Mouse (Mus musculus) midbrain, embryonic 15.5 days (tissue): Measurements from ENCODE around the gene 3110082J24Rik. TPM values are rescaled to one million over a fixed set of nuclear protein-coding genes. Genes with fewer than 3 reads are reported as not detected.
"Not testable (repeated sequence)": the region's sequence is repeated elsewhere in the genome, so short reads cannot be mapped to it uniquely, and the experiment has no call there.

Experiments used
- ATAC-seq: fragments of 200-750 bp; cut with Nextera tagmentation; replicated peaks from 2 replicates; pipeline ENCODE4 v1.8.0; 2017; ENCODE audit warnings: moderate TSS enrichment
- H3K27ac ChIP-seq: fragments of 300-500 bp; sonication (generic); 2 replicates; pipeline ENCODE4 v1.5.1; 2015; ENCODE audit warnings: mild to moderate bottlenecking, inconsistent platforms
- H3K27me3 ChIP-seq: fragments of 300-500 bp; sonication (generic); replicated peaks from 2 replicates; pipeline ENCODE4 v1.6.1; 2015; ENCODE audit warnings: inconsistent platforms
- H3K36me3 ChIP-seq: fragments of 300-500 bp; sonication (generic); replicated peaks from 2 replicates; pipeline ENCODE4 v1.6.1; 2015; ENCODE audit warnings: inconsistent platforms
- H3K4me1 ChIP-seq: fragments of 300-500 bp; sonication (generic); 2 replicates; pipeline ENCODE4 v1.6.1; 2015; ENCODE audit warnings: inconsistent platforms
- H3K4me2 ChIP-seq: fragments of 300-500 bp; sonication (generic); 2 replicates; pipeline ENCODE4 v1.6.1; 2015; ENCODE audit warnings: inconsistent platforms, mild to moderate bottlenecking, moderate library complexity
- H3K4me3 ChIP-seq: fragments of 300-500 bp; sonication (generic); 2 replicates; pipeline ENCODE4 v1.5.1; 2015; ENCODE audit warnings: mild to moderate bottlenecking, inconsistent platforms
- H3K9ac ChIP-seq: fragments of 300-500 bp; sonication (generic); 2 replicates; pipeline ENCODE4 v1.6.1; 2015; ENCODE audit warnings: mild to moderate bottlenecking, inconsistent platforms
- H3K9me3 ChIP-seq: fragments of 300-500 bp; sonication (generic); 2 replicates; pipeline ENCODE4 v1.6.1; 2016; ENCODE audit warnings: inconsistent platforms
- WGBS: fragments of 180-500 bp; shearing (Covaris S2); methylation state at CpG from one replicate; pipeline ENCODE4 v1.1.7; 2015; ENCODE audit warnings: mixed read lengths; 5-methylcytosine and 5-hydroxymethylcytosine counted together
- polyA plus RNA-seq: library from polyadenylated mRNA; unstranded; fragments of >200 nt; fragmentation: Nextera tagmentation; extraction: Ambion mirVana; gene quantifications from 2 replicates; pipeline ENCODE4 v1.2.1, GENCODE M21; 2015

3110082J24Rik gene
- polyA plus RNA-seq, 1 experiment from 2014 or later, result 3.9 TPM

- WGBS, result 1% methylated on average over 12 of the region's 12 CpGs
- no peaks in the 10 kb centered on the region for H3K9me3 ChIP-seq
- no peaks in the 10 kb centered on the region for H3K36me3 ChIP-seq
- no peak for ATAC-seq
- no peak overlapping the region for H3K9ac ChIP-seq
- no peaks in the 10 kb centered on the region for H3K27me3 ChIP-seq
- H3K4me1 ChIP-seq, result peaks cover 44% of the 10 kb centered on the region
- peak overlapping the region; percentile 99 for H3K4me2 ChIP-seq
- no peak overlapping the region for H3K27ac ChIP-seq
- H3K4me3 ChIP-seq, result peak overlapping the region; percentile 64
Measured at GRCm38 (mm10) chr5:30104339-30104738, 1.5 kb downstream of the 3110082J24Rik start.

- H3K4me1 ChIP-seq, result peaks cover 43% of the 10 kb centered on the region
- no peaks in the 10 kb centered on the region for H3K36me3 ChIP-seq
- no peaks in the 10 kb centered on the region for H3K27me3 ChIP-seq
- WGBS, result 85% methylated on average over 3 of the region's 3 CpGs
- ATAC-seq, result no peak
- no peak overlapping the region for H3K4me3 ChIP-seq
- no peak overlapping the region for H3K4me2 ChIP-seq
- H3K9ac ChIP-seq, result no peak overlapping the region
- H3K9me3 ChIP-seq, result no peaks in the 10 kb centered on the region
- no peak overlapping the region for H3K27ac ChIP-seq
Measured at GRCm38 (mm10) chr5:30103340-30103739, 2.5 kb downstream of the 3110082J24Rik start.

DNA sequence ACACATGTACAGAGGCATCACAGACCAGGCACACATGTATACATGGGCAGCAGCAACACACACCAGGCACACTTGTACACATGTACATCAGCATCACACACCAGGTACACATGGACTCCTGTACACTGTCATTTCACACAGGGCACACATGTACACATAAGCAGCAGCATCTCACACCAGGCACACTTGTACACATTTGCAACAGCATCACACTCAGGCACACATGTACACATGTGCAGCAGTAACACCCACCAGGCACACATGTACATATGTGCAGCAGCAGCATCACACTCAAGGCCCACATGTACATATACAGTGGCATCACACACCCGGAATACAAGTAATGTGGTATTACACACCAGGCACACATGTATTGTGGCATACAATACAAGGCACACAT lies 7.6 kb downstream of the 3110082J24Rik start:
- ATAC-seq, result no peak
- Histone ChIP-seq H3K4me3 (no peak overlapping the region), H3K4me1 (no peaks in the 10 kb centered on the region), H3K27ac (no peak overlapping the region), H3K9ac (no peak overlapping the region), H3K27me3 (no peaks in the 10 kb centered on the region), H3K9me3 (no peaks in the 10 kb centered on the region), H3K36me3 (no peaks in the 10 kb centered on the region), H3K4me2 (no peak overlapping the region)
- 97% methylated on average over 1 of the region's 1 CpGs for WGBS

GRCm38 (mm10) chr5:30095731-30096130 lies 10.2 kb downstream of the 3110082J24Rik start:
- no peaks in the 10 kb centered on the region for H3K9me3 ChIP-seq
- H3K27me3 ChIP-seq, result no peaks in the 10 kb centered on the region
- no peak for ATAC-seq
- no peak overlapping the region for H3K27ac ChIP-seq
- H3K4me3 ChIP-seq, result no peak overlapping the region
- H3K4me1 ChIP-seq, result no peaks in the 10 kb centered on the region
- WGBS, result 79% methylated on average over 6 of the region's 6 CpGs
- H3K9ac ChIP-seq, result no peak overlapping the region
- H3K36me3 ChIP-seq, result no peaks in the 10 kb centered on the region
- H3K4me2 ChIP-seq, result no peak overlapping the region

GRCm38 (mm10) chr5:30094399-30094798 lies 11.5 kb downstream of the 3110082J24Rik start:
- no peak overlapping the region for H3K9ac ChIP-seq
- no peak for ATAC-seq
- WGBS, result 46% methylated on average over 2 of the region's 2 CpGs
- H3K27ac ChIP-seq, result no peak overlapping the region
- H3K36me3 ChIP-seq, result no peaks in the 10 kb centered on the region
- H3K4me3 ChIP-seq, result no peak overlapping the region
- H3K27me3 ChIP-seq, result no peaks in the 10 kb centered on the region
- no peaks in the 10 kb centered on the region for H3K9me3 ChIP-seq
- no peak overlapping the region for H3K4me2 ChIP-seq
- no peaks in the 10 kb centered on the region for H3K4me1 ChIP-seq

- no peak overlapping the region for H3K4me2 ChIP-seq
- H3K27ac ChIP-seq, result no peak overlapping the region
- no peak overlapping the region for H3K4me3 ChIP-seq
- no peaks in the 10 kb centered on the region for H3K4me1 ChIP-seq
- H3K27me3 ChIP-seq, result no peaks in the 10 kb centered on the region
- WGBS, result 67% methylated on average over 13 of the region's 13 CpGs
- ATAC-seq, result no peak
- H3K9ac ChIP-seq, result no peak overlapping the region
- H3K9me3 ChIP-seq, result no peaks in the 10 kb centered on the region
- no peaks in the 10 kb centered on the region for H3K36me3 ChIP-seq
Measured at GRCm38 (mm10) chr5:30092701-30093100, 13.2 kb downstream of the 3110082J24Rik start.

DNA sequence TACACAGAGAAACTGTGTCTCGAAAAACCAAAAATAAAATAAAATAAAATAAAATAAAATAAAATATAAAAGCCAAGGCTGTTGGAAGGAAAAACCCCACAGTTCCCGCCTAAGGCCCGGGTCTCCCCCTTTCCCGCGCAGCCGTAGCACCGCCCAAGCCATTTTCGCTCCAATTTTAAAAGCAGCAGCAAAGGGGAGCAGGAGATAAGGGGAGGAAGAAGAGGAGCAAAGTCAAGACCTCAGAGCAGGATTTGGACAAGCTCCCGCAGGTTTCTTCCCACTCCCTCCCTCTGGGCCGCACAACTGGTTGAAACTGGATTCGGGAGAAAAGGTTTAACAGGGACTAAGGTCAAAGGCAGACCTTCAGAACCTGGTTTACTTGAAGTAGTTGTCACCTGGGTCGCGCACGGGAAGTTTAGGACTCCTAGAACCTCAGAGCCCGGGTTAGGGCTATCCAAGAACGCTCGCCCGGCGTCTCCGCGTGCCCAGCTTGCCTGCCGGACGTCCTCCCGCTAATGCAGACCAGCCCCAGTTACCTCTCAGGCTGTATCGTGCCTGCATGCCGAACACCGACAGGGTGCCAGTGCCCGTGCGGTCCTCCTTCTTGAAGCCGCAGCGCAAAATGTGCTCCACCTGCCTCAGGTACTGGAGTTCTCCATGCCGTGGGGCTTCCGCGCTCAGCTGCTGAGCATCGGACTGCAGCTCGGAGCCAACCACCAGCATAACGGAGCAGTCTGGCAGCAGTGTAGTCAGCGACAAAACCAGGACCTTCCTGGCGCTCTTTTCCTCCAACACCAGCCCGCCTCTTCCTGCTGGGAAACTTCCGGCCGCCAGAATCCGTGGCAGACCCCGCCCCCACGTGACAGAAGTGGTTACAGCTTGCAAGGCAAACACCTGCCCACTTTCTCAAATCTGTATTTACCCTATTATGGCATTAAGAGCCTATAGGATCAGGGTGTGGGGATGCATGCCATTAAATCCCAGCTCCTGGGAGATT lies 32.8 kb downstream of the 3110082J24Rik start, which contains the start of gene Tyms:
Gene Tyms (minus strand): TSS at position 793 of the 997 bp plus-strand sequence.
- Histone ChIP-seq H3K36me3 (0 out of 2 replicates have a peak, but pooled peaks cover 3% of the 10 kb centered on the region), H3K27ac (peak within 1 kb of the TSS; percentile 67), H3K4me3 (peak within 1 kb of the TSS; percentile 64), H3K27me3 (no peaks in the 10 kb centered on the region), H3K4me1 (peaks cover 7% of the 10 kb centered on the region), H3K4me2 (peak within 1 kb of the TSS; percentile 87), H3K9me3 (no peaks in the 10 kb centered on the region), H3K9ac (peak within 1 kb of the TSS; percentile 57)
- peak; percentile 96 for ATAC-seq
- 1% methylated on average over 45 of the region's 45 CpGs for WGBS

- Histone ChIP-seq H3K36me3 (0 out of 2 replicates have a peak, but pooled peaks cover 3% of the 10 kb centered on the region), H3K9me3 (no peaks in the 10 kb centered on the region), H3K9ac (peak overlapping the region; percentile 57), H3K27me3 (no peaks in the 10 kb centered on the region), H3K4me1 (peaks cover 7% of the 10 kb centered on the region), H3K4me3 (peak overlapping the region; percentile 64), H3K27ac (no peak overlapping the region), H3K4me2 (peak overlapping the region; percentile 87)
- WGBS, result 54% methylated on average over 3 of the region's 3 CpGs
- 0 out of 2 replicates have a peak, but pooled peaks have one; percentile 2 for ATAC-seq
Measured at GRCm38 (mm10) chr5:30072377-30072776, 33.5 kb downstream of the 3110082J24Rik start.

DNA sequence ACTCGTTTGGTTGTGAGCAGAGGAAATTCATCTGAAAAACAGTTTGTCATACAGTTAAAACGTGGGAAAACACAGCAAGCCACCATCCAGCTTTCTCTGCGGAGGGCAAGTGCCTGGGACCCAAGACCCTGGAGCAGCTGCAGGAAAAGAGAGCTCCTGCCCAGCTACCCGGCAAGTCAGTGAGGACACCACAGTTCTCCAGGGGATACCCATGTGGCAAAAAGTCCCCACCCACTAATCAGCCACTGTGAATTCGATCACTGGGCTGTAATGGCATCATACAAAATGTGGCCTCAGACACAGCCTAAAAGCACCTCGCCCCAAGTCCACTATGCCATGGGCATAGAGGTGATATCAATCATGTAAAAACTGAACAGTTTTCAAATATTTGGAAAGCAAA lies 34.2 kb downstream of the 3110082J24Rik start:
- Histone ChIP-seq H3K4me3 (no peak overlapping the region), H3K27me3 (no peaks in the 10 kb centered on the region)

GRCm38 (mm10) chr5:30067726-30068125 lies 38.2 kb downstream of the 3110082J24Rik start:
- Histone ChIP-seq H3K9me3 (no peaks in the 10 kb centered on the region), H3K27me3 (no peaks in the 10 kb centered on the region), H3K36me3 (peaks cover 12% of the 10 kb centered on the region; the same call in 1 of the 2 replicates), H3K4me3 (no peak overlapping the region), H3K9ac (no peak overlapping the region), H3K27ac (no peak overlapping the region), H3K4me2 (no peak overlapping the region), H3K4me1 (peaks cover 7% of the 10 kb centered on the region)
- ATAC-seq, result no peak
- WGBS, result 83% methylated on average over 6 of the region's 6 CpGs

More for the DNA sequence above, 34.2 kb downstream of the 3110082J24Rik start:
- Histone ChIP-seq H3K36me3 (0 out of 2 replicates have a peak, but pooled peaks cover 3% of the 10 kb centered on the region), H3K4me2 (no peak overlapping the region), H3K9ac (no peak overlapping the region), H3K27ac (no peak overlapping the region), H3K9me3 (no peaks in the 10 kb centered on the region), H3K4me1 (peaks cover 7% of the 10 kb centered on the region)
- no peak for ATAC-seq
- 78% methylated on average over 6 of the region's 6 CpGs for WGBS

DNA sequence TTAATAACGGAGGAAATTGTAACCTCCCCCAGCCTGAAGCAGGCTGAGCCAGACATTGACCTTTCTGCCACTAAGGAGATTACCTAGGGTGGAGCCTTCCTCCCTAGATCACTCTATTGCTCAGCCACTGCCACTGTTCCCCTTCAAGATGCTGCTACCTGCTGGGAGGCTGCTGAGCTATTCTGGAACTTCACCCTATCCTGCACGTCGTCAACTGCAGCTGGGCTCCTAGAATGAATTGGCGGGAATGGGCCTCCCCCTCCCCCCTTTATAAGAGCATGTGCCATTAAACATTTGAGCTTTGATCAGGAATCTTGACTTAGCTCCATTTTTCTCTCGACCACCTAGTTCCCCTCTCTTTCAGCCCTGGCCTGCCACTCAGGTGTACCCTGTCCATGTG lies 46.3 kb downstream of the 3110082J24Rik start:
- H3K4me1 ChIP-seq, H3K4me3 ChIP-seq, H3K4me2 ChIP-seq, ATAC-seq, H3K27ac ChIP-seq, H3K9ac ChIP-seq, H3K9me3 ChIP-seq, H3K27me3 ChIP-seq: not testable (repeated sequence)
- peaks cover 18% of the 10 kb centered on the region for H3K36me3 ChIP-seq
- 55% methylated on average over 5 of the region's 5 CpGs for WGBS

DNA sequence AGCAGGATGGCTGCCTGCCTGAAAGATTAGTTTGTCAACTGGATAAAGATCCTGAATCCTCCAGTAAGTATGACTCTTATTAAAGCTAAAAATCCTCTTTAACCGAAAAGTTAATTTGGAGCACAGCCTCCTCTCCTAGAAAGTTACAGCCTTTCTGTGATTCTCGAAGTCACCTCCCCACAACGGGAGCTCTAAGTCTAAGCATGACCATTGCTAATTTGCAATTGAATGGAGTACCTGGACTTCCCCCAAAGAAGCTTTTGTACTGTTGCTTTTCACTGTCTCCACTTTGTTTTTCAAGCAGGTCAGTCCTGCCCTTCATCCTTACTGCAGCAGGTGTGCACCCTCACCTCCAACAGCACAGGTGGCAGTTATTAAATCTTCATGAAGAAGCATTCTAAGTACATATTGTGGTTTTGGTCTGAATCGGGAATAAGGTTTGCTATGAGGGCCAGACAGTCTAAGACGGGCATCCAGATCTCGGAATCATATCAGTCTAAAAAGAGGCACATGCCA lies 47.6 kb downstream of the 3110082J24Rik start:
- peaks cover 13% of the 10 kb centered on the region for H3K36me3 ChIP-seq
- no peak for ATAC-seq
- WGBS, result 42% methylated on average over 6 of the region's 6 CpGs
- no peak overlapping the region for H3K4me3 ChIP-seq
- H3K9ac ChIP-seq, result no peak overlapping the region
- H3K27me3 ChIP-seq, result no peaks in the 10 kb centered on the region
- H3K27ac ChIP-seq, result no peak overlapping the region
- H3K4me2 ChIP-seq, result no peak overlapping the region
- no peaks in the 10 kb centered on the region for H3K9me3 ChIP-seq
- H3K4me1 ChIP-seq, result no peaks in the 10 kb centered on the region
